Mouse (Mus musculus) lung, embryonic 15.5 days (tissue): ENCODE data around the gene B4galt5. TPM values are rescaled to one million over a fixed set of nuclear protein-coding genes. Genes with fewer than 3 reads are reported as not detected.

Source experiments
- ATAC-seq: fragments of 200-750 bp; cut with Nextera tagmentation; 2 replicates; pipeline ENCODE4 v1.8.0; 2017; ENCODE audit warnings: moderate number of reproducible peaks, borderline replicate concordance; ENCODE audit not compliant: low FRiP score, low TSS enrichment; ENCODE audit errors: extremely low read depth
- H3K27ac ChIP-seq: fragments of 300-500 bp; sonication (generic); 2 replicates; pipeline ENCODE4 v1.5.1; 2015; ENCODE audit warnings: moderate library complexity, mild to moderate bottlenecking, inconsistent platforms
- H3K27me3 ChIP-seq: fragments of 300-500 bp; sonication (generic); 2 replicates; pipeline ENCODE4 v1.6.1; 2015; ENCODE audit warnings: inconsistent platforms
- H3K36me3 ChIP-seq: fragments of 300-500 bp; sonication (generic); 2 replicates; pipeline ENCODE4 v1.6.1; 2015; ENCODE audit warnings: inconsistent platforms
- H3K4me1 ChIP-seq: fragments of 300-500 bp; sonication (generic); 2 replicates; pipeline ENCODE4 v1.6.1; 2015; ENCODE audit warnings: inconsistent platforms
- H3K4me2 ChIP-seq: fragments of 300-500 bp; sonication (generic); 2 replicates; pipeline ENCODE4 v1.6.1; 2015; ENCODE audit warnings: inconsistent platforms, mild to moderate bottlenecking, moderate library complexity
- H3K4me3 ChIP-seq: fragments of 300-500 bp; sonication (generic); 2 replicates; pipeline ENCODE4 v1.5.1; 2015; ENCODE audit warnings: mild to moderate bottlenecking, inconsistent platforms
- H3K9ac ChIP-seq: fragments of 300-500 bp; sonication (generic); 2 replicates; pipeline ENCODE4 v1.6.1; 2015; ENCODE audit warnings: inconsistent platforms
- H3K9me3 ChIP-seq: fragments of 300-500 bp; sonication (generic); 2 replicates; pipeline ENCODE4 v1.6.1; 2016; ENCODE audit warnings: inconsistent platforms
- WGBS: fragments of 180-500 bp; shearing (Covaris S2); methylation state at CpG from one replicate; pipeline ENCODE4 v1.1.7; 2015; 5-methylcytosine and 5-hydroxymethylcytosine counted together
- polyA plus RNA-seq: library from polyadenylated mRNA; unstranded; fragments of >200 nt; fragmentation: Nextera tagmentation; extraction: Ambion mirVana; gene quantifications from 2 replicates; pipeline ENCODE4 v1.2.1, GENCODE M21; 2015

B4galt5 gene
- polyA plus RNA-seq, 1 experiment from 2014 or later: 13.6 TPM

GRCm38 (mm10) chr2:167375688-167376087 is 26.7 kb upstream of the B4galt5 start:
- Histone ChIP-seq H3K36me3 (no peaks in the 10 kb centered on the region), H3K4me2 (no peak overlapping the region), H3K4me1 (peaks cover 14% of the 10 kb centered on the region), H3K4me3 (no peak overlapping the region), H3K9me3 (no peaks in the 10 kb centered on the region), H3K27me3 (no peaks in the 10 kb centered on the region), H3K27ac (no peak overlapping the region), H3K9ac (no peak overlapping the region)
- no peak for ATAC-seq
- WGBS: 76% methylated on average over 5 of the region's 5 CpGs

DNA sequence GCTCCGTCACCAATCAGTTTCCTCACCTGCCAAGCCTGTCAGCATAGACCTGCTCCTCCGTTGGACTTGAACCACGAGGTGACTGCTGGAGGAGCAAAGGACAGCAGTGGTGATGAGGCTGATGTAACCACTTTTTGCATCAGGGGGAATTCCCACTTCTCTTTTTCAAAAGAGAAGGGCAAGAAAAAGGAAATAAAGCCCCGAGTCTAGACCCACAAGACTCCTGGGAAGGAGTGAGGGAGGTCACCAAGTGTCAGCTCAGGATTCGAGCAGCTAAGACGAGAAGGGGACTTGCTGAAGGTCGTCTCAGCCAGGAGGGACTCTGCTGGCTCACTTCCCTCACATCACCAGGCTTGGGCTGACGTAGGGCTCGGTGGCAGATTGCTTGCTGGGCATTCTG is 26.2 kb upstream of the B4galt5 start:
- ATAC-seq: no peak
- Histone ChIP-seq H3K9me3 (no peaks in the 10 kb centered on the region), H3K36me3 (no peaks in the 10 kb centered on the region), H3K27ac (no peak overlapping the region), H3K4me1 (peaks cover 11% of the 10 kb centered on the region; the same call in 1 of the 2 replicates), H3K4me2 (no peak overlapping the region), H3K4me3 (no peak overlapping the region), H3K27me3 (no peaks in the 10 kb centered on the region), H3K9ac (no peak overlapping the region)
- 65% methylated on average over 9 of the region's 9 CpGs for WGBS

- Histone ChIP-seq H3K9ac (no peak overlapping the region), H3K4me3 (no peak overlapping the region), H3K9me3 (no peaks in the 10 kb centered on the region), H3K4me1 (peaks cover 11% of the 10 kb centered on the region; the same call in 1 of the 2 replicates), H3K27ac (no peak overlapping the region), H3K27me3 (no peaks in the 10 kb centered on the region), H3K4me2 (no peak overlapping the region), H3K36me3 (no peaks in the 10 kb centered on the region)
- 86% methylated on average over 12 of the region's 12 CpGs for WGBS
- no peak for ATAC-seq
These were observed 25.3 kb upstream of the B4galt5 start for GRCm38 (mm10) chr2:167374191-167374805.

DNA sequence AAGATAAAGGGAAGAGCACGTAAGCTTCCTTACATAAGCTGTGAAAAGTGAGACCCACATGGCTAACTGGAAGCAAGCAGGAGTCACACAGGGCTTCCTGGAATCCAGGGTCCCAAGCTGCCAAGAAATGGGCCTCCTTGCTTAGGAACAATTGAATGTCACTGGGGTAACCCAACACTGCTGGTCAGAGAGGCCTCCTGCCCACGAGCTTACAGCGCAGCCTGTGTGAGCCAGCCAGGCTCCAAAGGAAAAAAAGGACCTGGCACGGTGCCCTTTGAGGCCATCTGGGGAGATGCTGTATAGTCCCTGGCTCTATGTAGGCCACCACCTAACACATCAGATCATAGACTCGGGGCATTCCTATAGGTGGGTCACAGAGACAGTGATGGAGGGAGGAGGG is 24.3 kb upstream of the B4galt5 start:
- Histone ChIP-seq H3K4me2 (no peak overlapping the region), H3K27ac (no peak overlapping the region), H3K36me3 (no peaks in the 10 kb centered on the region), H3K4me1 (peaks cover 11% of the 10 kb centered on the region; the same call in 1 of the 2 replicates), H3K27me3 (no peaks in the 10 kb centered on the region), H3K4me3 (no peak overlapping the region), H3K9me3 (no peaks in the 10 kb centered on the region), H3K9ac (no peak overlapping the region)
- 58% methylated on average over 5 of the region's 5 CpGs for WGBS
- ATAC-seq: no peak

DNA sequence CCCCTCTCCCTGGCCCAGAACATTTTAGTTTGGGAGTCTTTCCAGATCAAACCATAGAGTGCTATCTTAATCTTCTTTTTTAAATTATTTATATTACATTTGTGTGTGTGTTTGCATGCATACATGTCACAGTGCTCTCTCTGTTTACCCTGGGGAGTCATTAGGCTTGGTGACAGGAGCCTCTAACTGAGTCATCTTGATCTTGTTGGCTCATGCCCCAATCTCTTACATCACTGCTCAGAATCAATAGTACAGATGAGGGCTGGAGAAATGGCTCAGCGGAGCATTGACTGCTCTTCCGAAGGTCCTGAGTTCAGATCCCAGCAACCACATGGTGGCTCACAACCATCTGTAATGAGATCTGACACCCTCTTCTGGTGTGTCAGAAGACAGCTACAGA is 22.5 kb upstream of the B4galt5 start:
- no peaks in the 10 kb centered on the region for H3K9me3 ChIP-seq
- H3K27ac ChIP-seq: no peak overlapping the region
- ATAC-seq: no peak
- H3K9ac ChIP-seq: no peak overlapping the region
- peaks cover 11% of the 10 kb centered on the region for H3K4me1 ChIP-seq
- H3K27me3 ChIP-seq: no peaks in the 10 kb centered on the region
- H3K36me3 ChIP-seq: no peaks in the 10 kb centered on the region
- H3K4me3 ChIP-seq: no peak overlapping the region
- WGBS: 95% methylated on average over 2 of the region's 2 CpGs
- H3K4me2 ChIP-seq: no peak overlapping the region

DNA sequence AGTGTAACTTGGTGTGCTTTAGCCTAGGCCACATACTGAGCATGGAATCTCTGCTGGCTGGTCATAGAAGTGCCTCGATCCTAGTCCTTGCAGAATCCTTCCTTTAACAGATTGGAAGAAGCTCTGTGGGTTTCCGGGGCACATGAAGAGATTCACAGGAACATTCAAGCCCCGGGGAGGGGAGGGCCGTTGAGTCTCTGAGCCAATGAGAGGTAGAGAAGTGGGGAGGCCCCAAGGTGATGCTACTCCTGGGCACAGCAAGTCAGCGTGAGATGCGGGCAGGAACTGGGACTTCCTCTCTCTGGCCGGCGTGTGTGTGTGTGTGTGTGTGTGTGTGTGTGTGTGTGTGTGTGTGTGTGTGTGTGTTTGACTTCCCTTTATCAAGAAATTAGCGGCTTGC is 19.3 kb upstream of the B4galt5 start:
- Histone ChIP-seq H3K9ac (no peak overlapping the region), H3K27ac (0 out of 2 replicates have a peak overlapping the region, but pooled peaks have one; percentile 29), H3K36me3 (no peaks in the 10 kb centered on the region), H3K4me2 (no peak overlapping the region; the same call in 1 of the 2 replicates), H3K4me3 (no peak overlapping the region), H3K9me3 (no peaks in the 10 kb centered on the region), H3K27me3 (no peaks in the 10 kb centered on the region), H3K4me1 (peaks cover 11% of the 10 kb centered on the region)
- ATAC-seq: 0 out of 2 replicates have a peak, but pooled peaks have one; percentile 36
- WGBS: 60% methylated on average over 9 of the region's 9 CpGs

GRCm38 (mm10) chr2:167367777-167368281 is 18.8 kb upstream of the B4galt5 start:
- Histone ChIP-seq H3K36me3 (no peaks in the 10 kb centered on the region), H3K4me2 (peak overlapping the region; percentile 23; the same call in 1 of the 2 replicates), H3K27me3 (no peaks in the 10 kb centered on the region), H3K27ac (0 out of 2 replicates have a peak overlapping the region, but pooled peaks have one; percentile 29), H3K4me1 (peaks cover 7% of the 10 kb centered on the region), H3K9me3 (no peaks in the 10 kb centered on the region), H3K9ac (no peak overlapping the region), H3K4me3 (no peak overlapping the region)
- WGBS: 35% methylated on average over 20 of the region's 20 CpGs
- 0 out of 2 replicates have a peak, but pooled peaks have one; percentile 39 for ATAC-seq

GRCm38 (mm10) chr2:167367325-167367724 is 18.3 kb upstream of the B4galt5 start:
- Histone ChIP-seq H3K4me2 (peak overlapping the region; percentile 23; the same call in 1 of the 2 replicates), H3K4me1 (peaks cover 6% of the 10 kb centered on the region), H3K9me3 (no peaks in the 10 kb centered on the region), H3K27ac (no peak overlapping the region), H3K27me3 (no peaks in the 10 kb centered on the region), H3K36me3 (no peaks in the 10 kb centered on the region), H3K4me3 (no peak overlapping the region), H3K9ac (no peak overlapping the region)
- ATAC-seq: no peak
- 26% methylated on average over 7 of the region's 7 CpGs for WGBS

DNA sequence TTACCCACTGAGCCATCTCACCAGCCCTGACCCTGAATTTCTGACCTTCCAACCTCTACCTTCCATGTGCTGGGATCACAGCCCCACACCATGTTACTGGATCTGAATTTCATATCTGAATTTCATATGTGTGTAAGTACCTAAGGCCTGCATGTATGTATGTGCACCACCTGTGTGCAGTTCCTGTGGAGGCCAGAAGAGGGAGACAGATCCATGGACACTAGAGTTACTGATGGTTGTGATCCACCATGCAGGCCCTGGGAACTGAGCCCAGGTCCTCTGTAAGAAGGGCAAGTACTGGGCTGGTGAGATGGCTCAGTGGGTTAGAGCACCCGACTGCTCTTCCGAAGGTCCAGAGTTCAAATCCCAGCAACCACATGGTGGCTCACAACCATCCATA is 16.1 kb upstream of the B4galt5 start:
- Histone ChIP-seq H3K4me3 (no peak overlapping the region), H3K9ac (no peak overlapping the region), H3K4me2 (no peak overlapping the region), H3K36me3 (no peaks in the 10 kb centered on the region), H3K27ac (no peak overlapping the region), H3K4me1 (peaks cover 6% of the 10 kb centered on the region), H3K9me3 (no peaks in the 10 kb centered on the region), H3K27me3 (no peaks in the 10 kb centered on the region)
- no peak for ATAC-seq
- 94% methylated on average over 2 of the region's 2 CpGs for WGBS

DNA sequence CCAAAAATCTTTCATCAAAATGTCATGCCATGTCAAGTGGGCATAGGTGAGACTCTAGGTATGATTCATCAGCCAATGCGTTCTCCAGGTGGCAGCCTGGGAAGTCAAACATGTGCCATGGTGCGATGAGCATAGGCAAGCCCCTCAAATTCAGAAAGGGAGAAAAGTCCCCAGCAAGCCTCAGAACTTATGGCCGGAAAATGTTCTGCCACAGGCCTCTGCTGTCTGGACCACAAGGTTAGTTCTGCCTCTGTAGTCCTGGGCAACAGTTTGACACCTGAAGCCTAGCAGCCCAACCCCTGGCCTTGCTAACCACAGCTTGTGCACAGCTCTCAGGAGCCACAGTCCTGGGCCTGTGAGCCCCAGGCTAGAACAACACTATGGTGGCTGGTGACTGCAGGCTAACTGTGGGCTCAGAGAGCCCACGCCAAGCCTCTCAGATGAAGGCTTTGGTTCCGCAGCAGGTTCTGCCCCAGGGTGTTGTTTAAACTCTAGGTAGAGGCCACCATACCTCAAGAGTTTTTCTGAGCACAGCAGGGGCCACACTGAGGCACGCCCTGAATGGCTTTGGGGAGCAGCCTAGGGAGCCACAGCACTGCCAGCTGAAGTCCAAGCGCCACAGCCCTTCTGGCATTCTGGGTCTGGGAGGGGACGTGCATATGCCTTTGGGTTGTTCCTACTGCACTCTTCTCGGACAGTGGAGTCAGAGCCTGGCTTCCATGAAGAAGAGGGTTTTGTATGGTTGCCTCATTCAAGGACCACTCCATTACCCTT is 14.5 kb upstream of the B4galt5 start:
- H3K4me1 ChIP-seq: peaks cover 6% of the 10 kb centered on the region
- H3K4me2 ChIP-seq: no peak overlapping the region
- H3K9me3 ChIP-seq: no peaks in the 10 kb centered on the region
- no peak for ATAC-seq
- no peak overlapping the region for H3K27ac ChIP-seq
- H3K9ac ChIP-seq: no peak overlapping the region
- no peaks in the 10 kb centered on the region for H3K36me3 ChIP-seq
- 67% methylated on average over 9 of the region's 9 CpGs for WGBS
- no peaks in the 10 kb centered on the region for H3K27me3 ChIP-seq
- H3K4me3 ChIP-seq: no peak overlapping the region

- Histone ChIP-seq H3K27ac (no peak overlapping the region), H3K9ac (no peak overlapping the region), H3K4me1 (no peaks in the 10 kb centered on the region; the same call in 1 of the 2 replicates), H3K27me3 (no peaks in the 10 kb centered on the region), H3K36me3 (no peaks in the 10 kb centered on the region), H3K4me3 (no peak overlapping the region), H3K9me3 (no peaks in the 10 kb centered on the region), H3K4me2 (no peak overlapping the region)
- ATAC-seq: no peak
- 76% methylated on average over 2 of the region's 2 CpGs for WGBS
These were observed 9.5 kb upstream of the B4galt5 start for GRCm38 (mm10) chr2:167358499-167358898.

GRCm38 (mm10) chr2:167356885-167357284 is 7.9 kb upstream of the B4galt5 start:
- Histone ChIP-seq H3K9ac (no peak overlapping the region), H3K36me3 (no peaks in the 10 kb centered on the region), H3K27ac (no peak overlapping the region), H3K4me1 (no peaks in the 10 kb centered on the region; the same call in 1 of the 2 replicates), H3K9me3 (no peaks in the 10 kb centered on the region), H3K27me3 (no peaks in the 10 kb centered on the region), H3K4me2 (no peak overlapping the region), H3K4me3 (no peak overlapping the region)
- no peak for ATAC-seq
